Mouse (Mus musculus) lung, postnatal 0 days (tissue): ENCODE results near the gene Lhpp.

Experiments used
- CTCF ChIP-seq: IDR thresholded peaks from 2 replicates; pipeline ENCODE4 v1.5.1; 2016; ENCODE audit warnings: antibody characterized with exemption, mild to moderate bottlenecking
- EP300 ChIP-seq: IDR thresholded peaks from 2 replicates; pipeline ENCODE4 v1.6.1; 2016; ENCODE audit warnings: antibody characterized with exemption, mild to moderate bottlenecking, control low read depth

- TF ChIP-seq CTCF, result no peak
- no peak for TF ChIP-seq EP300
These were observed 89.7 kb downstream of the Lhpp start for GRCm38 (mm10) chr7:132700107-132700506.
